Mouse (Mus musculus) embryonic fibroblast, embryonic 13.5 days (primary cell): ENCODE results near the gene Dnmt3b. TPM values are rescaled to one million over a fixed set of nuclear protein-coding genes. Genes with fewer than 3 reads are reported as not detected.
"Not testable (repeated sequence)": the region's sequence is repeated elsewhere in the genome, so short reads cannot be mapped to it uniquely, and the experiment has no call there.

Experiments
- H3K27ac ChIP-seq: 2 replicates; pipeline ENCODE4 v1.5.1; 2012; ENCODE audit warnings: low read length, control low read depth, inconsistent platforms; ENCODE audit not compliant: insufficient read depth
- H3K4me1 ChIP-seq: 2 replicates; pipeline ENCODE4 v1.6.1; 2011; ENCODE audit warnings: low read length; ENCODE audit not compliant: control insufficient read depth, insufficient read depth
- H3K4me3 ChIP-seq: 2 replicates; pipeline ENCODE4 v1.5.1; 2011; ENCODE audit warnings: mild to moderate bottlenecking, control low read depth, low read length; ENCODE audit not compliant: insufficient read depth
- CTCF ChIP-seq: IDR thresholded peaks from 2 replicates; pipeline ENCODE4 v1.5.1; 2011; ENCODE audit warnings: mild to moderate bottlenecking, control low read depth, low read length, moderate library complexity, borderline replicate concordance; ENCODE audit not compliant: insufficient read depth
- POLR2A ChIP-seq: IDR thresholded peaks from 2 replicates; pipeline ENCODE4 v1.6.1; 2011; ENCODE audit warnings: low read depth, mild to moderate bottlenecking, control low read depth, low read length, moderate library complexity
- polyA plus RNA-seq: library from polyadenylated mRNA; stranded (reverse); fragments of >200 nt; gene quantifications from 2 replicates; pipeline ENCODE4 v1.2.4, GENCODE M21; 2011; ENCODE audit warnings: low read depth; ENCODE audit not compliant: missing spikeins, insufficient read length

The Dnmt3b gene
- polyA plus RNA-seq, 1 experiment, result 1.8 TPM

- Histone ChIP-seq H3K4me3 (no peak overlapping the region), H3K4me1 (no peaks in the 10 kb centered on the region), H3K27ac (no peak overlapping the region)
- TF ChIP-seq POLR2A (no peak), CTCF (no peak)
Measured at GRCm38 (mm10) chr2:153660616-153661015, 11.4 kb downstream of the Dnmt3b start.

- no peak overlapping the region for H3K27ac ChIP-seq
- H3K4me3 ChIP-seq, result no peak overlapping the region
- no peak for TF ChIP-seq POLR2A
- TF ChIP-seq CTCF, result no peak
- H3K4me1 ChIP-seq, result no peaks in the 10 kb centered on the region
Measured at GRCm38 (mm10) chr2:153665401-153665800, 16.2 kb downstream of the Dnmt3b start.

DNA sequence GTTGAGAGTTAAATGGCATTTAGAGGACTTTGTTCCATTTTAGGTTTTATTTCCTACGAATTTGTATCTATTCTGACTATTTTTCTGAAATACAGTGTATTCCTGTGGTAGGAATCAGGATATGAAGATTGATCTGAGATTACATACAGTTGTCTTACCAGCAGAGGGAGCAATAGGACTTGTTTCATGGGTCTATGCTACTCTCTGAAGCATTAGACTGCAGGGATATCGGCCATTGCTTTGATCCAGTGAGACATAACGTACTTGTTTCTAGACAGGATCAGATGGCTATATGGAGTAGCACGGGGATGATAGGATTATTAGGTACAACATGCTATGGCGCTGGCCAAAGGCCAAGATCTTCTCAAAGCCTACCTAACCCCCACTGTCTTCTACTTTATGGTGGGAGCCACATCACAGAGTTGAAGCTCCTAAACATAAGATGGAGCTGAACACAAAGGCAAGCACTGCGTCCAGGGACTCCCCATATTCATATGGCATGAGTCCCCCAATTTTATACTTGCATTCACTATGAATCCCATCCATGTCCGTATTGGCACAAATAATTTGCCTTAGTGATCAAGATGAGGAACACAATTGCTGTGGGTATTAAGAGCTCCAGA lies 19.6 kb downstream of the Dnmt3b start:
- Histone ChIP-seq H3K27ac (no peak overlapping the region), H3K4me1 (no peaks in the 10 kb centered on the region), H3K4me3 (no peak overlapping the region)
- TF ChIP-seq CTCF, result no peak
- no peak for TF ChIP-seq POLR2A

DNA sequence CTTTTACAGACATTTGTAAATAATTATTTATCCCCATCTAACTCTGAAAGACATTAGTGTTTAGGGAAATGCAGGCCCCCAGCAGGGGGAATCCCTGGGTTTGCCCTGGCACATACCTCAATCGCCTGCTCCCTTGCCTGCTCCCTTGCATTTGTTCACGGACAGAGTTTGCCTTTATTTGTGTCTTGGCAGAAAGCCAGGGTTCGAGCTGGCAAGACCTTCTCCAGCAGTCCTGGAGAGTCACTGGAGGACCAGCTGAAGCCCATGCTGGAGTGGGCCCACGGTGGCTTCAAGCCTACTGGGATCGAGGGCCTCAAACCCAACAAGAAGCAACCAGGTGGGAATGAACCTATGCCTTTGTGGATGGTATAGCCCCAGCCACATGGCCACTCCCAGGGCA lies 20.9 kb downstream of the Dnmt3b start:
- Histone ChIP-seq H3K27ac (no peak overlapping the region), H3K4me3 (no peak overlapping the region), H3K4me1 (no peaks in the 10 kb centered on the region)
- TF ChIP-seq POLR2A, result no peak

- TF ChIP-seq CTCF, result no peak
- no peak for TF ChIP-seq POLR2A
- Histone ChIP-seq H3K4me3 (no peak overlapping the region), H3K27ac (no peak overlapping the region), H3K4me1 (no peaks in the 10 kb centered on the region)
Measured at GRCm38 (mm10) chr2:153672619-153673018, 23.4 kb downstream of the Dnmt3b start.

GRCm38 (mm10) chr2:153675364-153675763 lies 26.1 kb downstream of the Dnmt3b start:
- H3K4me1 ChIP-seq, H3K27ac ChIP-seq, H3K4me3 ChIP-seq: not testable (repeated sequence)

DNA sequence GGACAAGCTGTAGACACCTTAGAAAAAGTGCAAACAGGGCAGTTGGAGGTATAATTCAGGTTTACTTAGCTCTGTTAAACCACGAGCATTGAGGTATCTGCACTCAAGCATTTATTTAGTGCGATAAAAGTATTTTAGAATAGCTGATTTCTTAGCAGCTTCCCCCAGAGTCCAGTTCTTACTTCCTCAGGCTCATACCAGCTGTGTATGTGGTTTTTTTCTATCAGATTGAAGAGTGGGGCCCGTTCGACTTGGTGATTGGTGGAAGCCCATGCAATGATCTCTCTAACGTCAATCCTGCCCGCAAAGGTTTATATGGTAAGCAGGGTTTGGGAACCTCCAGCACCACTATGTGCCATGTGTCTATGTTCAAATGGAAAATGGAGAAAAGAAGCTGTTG lies 27.7 kb downstream of the Dnmt3b start:
- TF ChIP-seq CTCF (no peak), POLR2A (no peak)
- Histone ChIP-seq H3K4me3 (no peak overlapping the region), H3K27ac (no peak overlapping the region), H3K4me1 (no peaks in the 10 kb centered on the region)

GRCm38 (mm10) chr2:153677550-153677949 lies 28.3 kb downstream of the Dnmt3b start:
- H3K4me1 ChIP-seq, result no peaks in the 10 kb centered on the region
- H3K4me3 ChIP-seq, result no peak overlapping the region
- H3K27ac ChIP-seq, result no peak overlapping the region
- no peak for TF ChIP-seq POLR2A
- TF ChIP-seq CTCF, result no peak

- H3K4me3 ChIP-seq, result no peak overlapping the region
- TF ChIP-seq POLR2A (no peak), CTCF (no peak)
- H3K27ac ChIP-seq, result no peak overlapping the region
- no peaks in the 10 kb centered on the region for H3K4me1 ChIP-seq
Measured at GRCm38 (mm10) chr2:153679959-153680358, 30.7 kb downstream of the Dnmt3b start.

DNA sequence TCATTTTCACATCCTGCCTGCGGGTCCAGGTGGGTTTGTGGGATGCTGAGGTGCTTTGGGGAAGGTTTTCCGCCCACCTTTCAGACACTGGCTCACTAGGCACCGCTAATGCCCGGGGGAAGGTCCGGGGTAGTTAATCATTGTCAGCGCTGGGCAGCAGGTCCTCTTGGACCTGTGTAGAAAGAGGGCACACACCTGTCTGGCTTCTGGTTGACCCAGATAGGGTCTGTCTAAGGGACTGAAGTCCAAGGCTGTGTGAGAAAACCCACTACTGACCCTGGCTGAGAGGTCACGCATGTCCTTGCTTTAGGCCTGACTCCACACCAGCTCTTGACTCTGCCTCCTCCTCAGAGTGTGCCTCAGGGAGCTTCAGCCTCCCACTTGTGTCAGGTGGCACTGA lies 44.2 kb downstream of the Dnmt3b start:
- not testable (repeated sequence) for H3K4me1 ChIP-seq, H3K27ac ChIP-seq, H3K4me3 ChIP-seq

DNA sequence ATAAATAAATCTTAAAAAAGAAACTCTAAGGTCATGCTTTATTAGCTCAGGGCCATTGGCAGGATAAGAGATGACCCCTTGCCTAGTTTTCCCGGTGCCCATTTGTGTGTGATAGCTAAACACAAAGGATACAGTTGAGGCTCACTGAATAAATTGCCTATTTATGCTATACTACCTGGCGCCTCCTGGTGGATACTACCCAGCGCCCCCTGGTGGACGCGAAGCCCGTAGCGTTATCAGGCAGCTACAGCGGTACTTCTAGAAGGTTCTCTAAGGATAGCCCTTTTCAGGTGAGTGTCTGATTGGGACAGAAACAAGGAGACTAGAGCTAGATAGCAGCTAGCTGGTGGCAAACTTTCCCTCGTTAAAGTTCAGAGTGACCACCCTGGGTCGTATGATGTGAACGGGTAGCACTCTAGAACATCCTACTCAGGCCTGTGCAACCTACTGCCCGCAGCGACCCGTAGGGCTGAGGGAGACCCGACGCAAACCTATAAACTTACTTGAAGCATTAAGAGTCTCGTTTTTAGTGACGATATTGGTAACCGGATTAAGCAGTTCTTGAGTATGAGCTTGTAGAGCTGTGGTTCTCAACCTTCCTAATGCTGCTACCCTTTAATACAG lies 45.3 kb downstream of the Dnmt3b start:
- no peaks in the 10 kb centered on the region for H3K4me1 ChIP-seq
- H3K4me3 ChIP-seq, result no peak overlapping the region
- TF ChIP-seq CTCF (peak; percentile 52; the same call in 1 of the 2 replicates), POLR2A (no peak)
- no peak overlapping the region for H3K27ac ChIP-seq
